Mouse (Mus musculus) hindbrain, embryonic 14.5 days (tissue): Measurements from ENCODE around the gene Mast1. TPM values are rescaled to one million over a fixed set of nuclear protein-coding genes. Genes with fewer than 3 reads are reported as not detected.

Experiments used
- ATAC-seq: fragments of 200-750 bp; cut with Nextera tagmentation; 2 replicates; pipeline ENCODE4 v1.8.0; 2017; ENCODE audit warnings: moderate number of reproducible peaks, mild to moderate bottlenecking, moderate TSS enrichment, moderate library complexity; ENCODE audit not compliant: low FRiP score
- DNase-seq: peaks from one replicate; pipeline ENCODE4 v3.0.0-alpha.2; 2015; ENCODE audit warnings: low spot score
- H3K27ac ChIP-seq: fragments of 300-500 bp; sonication (generic); 2 replicates; pipeline ENCODE4 v1.5.1; 2014; ENCODE audit warnings: mild to moderate bottlenecking, moderate library complexity
- H3K27me3 ChIP-seq: fragments of 300-500 bp; sonication (generic); 2 replicates; pipeline ENCODE4 v1.6.1; 2014; ENCODE audit warnings: mild to moderate bottlenecking, low read length, mixed read lengths; ENCODE audit not compliant: control insufficient read depth, insufficient read depth
- H3K36me3 ChIP-seq: fragments of 300-500 bp; sonication (generic); replicated peaks from 2 replicates; pipeline ENCODE4 v1.6.1; 2014; ENCODE audit not compliant: control insufficient read depth, insufficient read depth
- H3K4me1 ChIP-seq: fragments of 300-500 bp; sonication (generic); replicated peaks from 2 replicates; pipeline ENCODE4 v1.6.1; 2014; ENCODE audit warnings: antibody characterized with exemption, low read length, mixed read lengths; ENCODE audit not compliant: control insufficient read depth, insufficient read depth
- H3K4me2 ChIP-seq: fragments of 300-500 bp; sonication (generic); replicated peaks from 2 replicates; pipeline ENCODE4 v1.6.1; 2014; ENCODE audit warnings: mild to moderate bottlenecking, moderate library complexity
- H3K4me3 ChIP-seq: fragments of 300-500 bp; sonication (generic); replicated peaks from 2 replicates; pipeline ENCODE4 v1.5.1; 2014; ENCODE audit warnings: mild to moderate bottlenecking, low read length
- H3K9ac ChIP-seq: fragments of 300-500 bp; sonication (generic); 2 replicates; pipeline ENCODE4 v1.6.1; 2014
- H3K9me3 ChIP-seq: fragments of 300-500 bp; sonication (generic); 2 replicates; pipeline ENCODE4 v1.6.1; 2016; ENCODE audit warnings: low read length; ENCODE audit not compliant: control insufficient read depth
- WGBS: fragments of 180-500 bp; shearing (Covaris S2); extraction: QIAGEN DNeasy Blood & Tissue Kit; methylation state at CpG from one replicate; pipeline ENCODE4 v1.1.7; 2014; 5-methylcytosine and 5-hydroxymethylcytosine counted together
- polyA plus RNA-seq: library from polyadenylated mRNA; unstranded; fragments of >200 nt; fragmentation: Nextera tagmentation; extraction: Ambion mirVana; gene quantifications from 2 replicates; pipeline ENCODE4 v1.2.1, GENCODE M21; 2014

Mast1 gene
- 69.7 and 76.5 TPM in 2 replicates for polyA plus RNA-seq

DNA sequence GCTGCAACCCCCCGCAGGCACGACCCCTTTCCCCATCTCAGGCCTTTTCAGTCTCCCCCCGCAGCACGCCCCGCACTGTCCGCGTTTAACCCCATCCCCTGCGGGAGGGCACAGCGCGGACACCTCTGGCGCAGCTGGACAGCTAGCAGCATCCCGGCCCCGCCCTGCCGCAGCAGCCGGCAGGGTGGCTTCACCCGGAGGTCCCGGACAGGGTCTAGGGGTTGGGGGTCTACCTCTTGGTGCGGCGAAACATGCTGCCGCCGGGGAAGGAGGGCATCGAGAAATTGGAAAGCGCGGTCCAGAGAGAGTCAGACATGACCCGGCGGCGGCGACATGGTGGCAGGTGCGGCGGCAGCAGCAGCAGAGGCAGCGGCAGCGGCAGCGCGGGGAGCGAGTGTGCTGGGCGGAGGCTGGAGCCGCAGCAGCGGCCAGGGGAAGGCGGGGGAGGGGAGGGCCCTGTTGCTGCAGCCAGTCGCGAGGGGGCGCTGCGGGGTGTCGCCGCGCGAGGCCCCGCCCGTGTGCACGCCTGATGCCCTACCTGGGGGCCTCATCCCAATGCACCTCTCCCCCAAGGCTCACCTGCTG is at the start of gene Mast1:
Gene Mast1 (minus strand): TSS at position 398 of the 585 bp plus-strand sequence.
- Histone ChIP-seq H3K27me3 (peaks cover 13% of the 10 kb centered on the region), H3K36me3 (peaks cover 9% of the 10 kb centered on the region; the same call in 1 of the 2 replicates), H3K9ac (peak within 1 kb of the TSS; percentile 95), H3K4me3 (peak within 1 kb of the TSS; percentile 81), H3K9me3 (no peaks in the 10 kb centered on the region), H3K27ac (peak within 1 kb of the TSS; percentile 98), H3K4me2 (peak within 1 kb of the TSS; percentile 90), H3K4me1 (peaks cover 30% of the 10 kb centered on the region)
- under 1% methylated on average over 50 of the region's 50 CpGs for WGBS
- peak; percentile 84 for DNase-seq
- peak; percentile 76 for ATAC-seq

DNA sequence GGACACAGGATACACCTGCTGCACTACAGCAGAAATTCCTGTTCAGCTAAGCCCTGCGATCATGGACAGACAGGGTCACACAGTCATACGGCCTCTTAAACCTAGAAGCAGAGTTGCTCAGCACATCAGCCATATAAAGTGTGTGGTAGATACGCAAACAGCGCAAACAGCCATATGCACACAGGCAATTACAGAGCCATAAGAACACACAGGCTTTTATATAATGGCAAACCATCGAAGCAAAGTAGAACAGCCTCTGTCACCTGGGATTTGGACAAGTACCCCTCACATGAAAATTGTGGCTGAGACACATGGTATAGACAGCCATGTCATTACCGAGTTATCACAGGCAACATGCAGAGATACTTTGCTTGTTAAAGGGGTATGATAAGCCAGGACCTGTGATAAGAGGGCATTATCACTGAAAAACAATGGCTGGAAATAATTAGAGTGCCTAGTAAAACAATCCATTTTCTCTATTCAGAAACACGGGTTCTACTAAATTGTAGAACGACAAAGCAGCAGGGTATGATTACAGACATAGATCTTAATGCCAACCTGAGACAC is 49.3 kb upstream of the Mast1 start:
- Histone ChIP-seq H3K27me3 (peaks cover 25% of the 10 kb centered on the region), H3K9me3 (no peaks in the 10 kb centered on the region), H3K4me3 (peak overlapping the region; percentile 48), H3K4me2 (peak overlapping the region; percentile 89), H3K9ac (peak overlapping the region; percentile 58), H3K4me1 (peaks cover 24% of the 10 kb centered on the region), H3K27ac (peak overlapping the region; percentile 73), H3K36me3 (no peaks in the 10 kb centered on the region)
- ATAC-seq = no peak
- 35% methylated on average over 8 of the region's 8 CpGs for WGBS
- no peak for DNase-seq

DNA sequence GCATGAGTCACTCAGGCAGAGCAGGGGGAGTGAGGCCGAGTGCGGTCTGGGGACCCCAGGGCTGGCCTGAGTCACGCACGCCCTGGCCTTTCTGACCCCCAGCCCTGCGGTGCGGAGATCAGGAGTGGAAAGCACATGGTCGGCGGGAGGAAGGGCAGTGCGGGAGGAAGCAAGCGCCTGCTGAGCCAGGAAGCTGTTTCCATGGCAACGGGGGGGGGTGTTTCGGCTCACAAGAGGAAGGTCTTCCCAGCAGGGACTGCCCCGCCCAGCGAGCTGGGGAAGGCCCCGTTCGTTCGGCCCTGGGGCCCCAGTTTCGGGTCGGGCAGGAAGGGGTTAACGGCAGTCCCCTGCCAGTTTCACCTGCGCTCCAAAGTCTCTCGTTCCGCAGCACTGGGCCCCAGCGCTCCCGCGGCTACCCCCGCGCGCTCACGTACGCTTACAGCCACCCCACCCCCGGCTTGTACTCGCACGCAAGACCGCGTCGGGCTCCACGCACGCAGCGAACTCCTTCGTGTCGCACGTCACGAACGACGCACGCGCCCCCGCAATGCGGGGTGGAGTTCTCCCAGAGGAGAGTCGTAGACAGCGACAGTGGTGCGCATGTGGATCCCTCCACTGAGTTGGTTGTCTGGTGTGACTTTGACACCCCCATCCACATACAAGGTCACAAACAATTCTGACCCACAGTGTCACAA is 48.7 kb upstream of the Mast1 start:
- Histone ChIP-seq H3K36me3 (no peaks in the 10 kb centered on the region), H3K4me1 (peaks cover 26% of the 10 kb centered on the region), H3K27ac (peak overlapping the region; percentile 73), H3K27me3 (peaks cover 25% of the 10 kb centered on the region), H3K4me3 (peak overlapping the region; percentile 48), H3K9me3 (no peaks in the 10 kb centered on the region), H3K4me2 (peak overlapping the region; percentile 89), H3K9ac (peak overlapping the region; percentile 58)
- DNase-seq = peak; percentile 82
- peak; percentile 32 for ATAC-seq
- under 1% methylated on average over 50 of the region's 53 CpGs for WGBS

DNA sequence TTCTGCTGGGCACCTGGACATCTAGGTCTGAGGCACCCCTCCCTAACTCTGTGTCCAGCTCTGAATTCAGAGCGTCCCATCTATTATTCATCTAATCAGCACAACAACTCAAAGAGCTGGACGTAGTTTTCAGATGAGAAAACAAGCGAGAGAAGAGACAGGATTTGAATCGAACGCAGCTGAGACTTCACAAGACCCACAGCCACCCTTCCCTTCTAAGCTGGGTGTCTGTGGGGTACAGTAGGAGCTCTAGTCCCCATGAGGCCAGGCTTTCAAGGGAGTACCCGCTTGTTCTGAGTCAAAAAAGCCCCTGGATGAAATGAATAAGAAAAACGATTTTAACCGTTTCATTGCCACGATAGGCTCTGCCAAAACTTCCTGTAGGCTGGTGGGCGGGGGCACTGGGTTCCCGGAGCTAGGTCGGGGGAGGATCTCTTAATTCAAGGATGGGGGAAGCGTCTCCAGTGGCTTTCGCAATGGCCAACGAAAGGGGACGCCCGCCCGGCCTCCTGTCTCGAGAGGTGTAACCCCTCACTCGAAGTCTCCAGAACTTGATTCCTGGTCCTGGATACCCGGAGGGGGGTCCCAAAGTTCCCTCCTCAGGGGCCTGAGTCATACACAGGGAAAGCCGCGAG is 48.0 kb upstream of the Mast1 start:
- Histone ChIP-seq H3K4me1 (peaks cover 31% of the 10 kb centered on the region), H3K4me2 (peak overlapping the region; percentile 89), H3K9me3 (no peaks in the 10 kb centered on the region), H3K27me3 (peaks cover 25% of the 10 kb centered on the region), H3K27ac (peak overlapping the region; percentile 73), H3K36me3 (no peaks in the 10 kb centered on the region), H3K4me3 (peak overlapping the region; percentile 48), H3K9ac (peak overlapping the region; percentile 58)
- under 1% methylated on average over 23 of the region's 23 CpGs for WGBS
- ATAC-seq = no peak
- no peak for DNase-seq

DNA sequence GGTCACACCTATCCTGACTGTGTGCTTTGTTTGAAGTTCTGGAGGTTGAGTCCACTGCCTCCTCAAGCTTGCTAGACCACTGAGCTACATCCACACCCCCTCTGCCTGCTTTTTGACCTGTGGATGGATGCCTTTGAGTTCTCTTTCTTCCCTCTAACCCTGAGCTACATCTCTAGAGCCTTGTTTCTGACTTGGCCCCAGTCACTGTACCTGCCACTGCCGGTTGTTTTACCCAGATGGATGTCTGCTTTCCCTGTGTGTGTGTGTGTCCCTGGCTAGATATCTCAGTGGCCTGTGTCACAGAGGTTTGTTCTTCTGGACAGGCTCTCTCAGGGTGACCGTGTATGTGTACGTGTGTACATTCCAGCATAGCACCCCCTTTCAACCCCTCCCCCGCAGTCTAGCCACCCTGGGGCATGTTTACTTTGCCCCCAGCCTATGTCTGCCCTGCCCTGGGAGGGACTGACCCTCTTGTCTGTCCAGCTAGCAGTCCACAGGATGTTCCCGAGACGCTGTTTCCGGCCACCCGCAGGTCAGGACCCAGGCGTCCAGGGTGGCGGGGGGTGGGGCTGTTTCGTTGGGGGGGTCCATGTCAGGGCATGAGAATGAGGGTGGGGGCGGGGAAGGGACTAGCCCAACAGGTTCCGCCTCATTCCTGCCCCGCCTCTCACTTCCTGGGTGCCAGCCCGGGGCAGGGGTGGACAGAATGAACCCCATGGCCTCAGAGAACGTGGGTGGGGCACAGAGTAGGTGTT is 47.3 kb upstream of the Mast1 start:
- 15% methylated on average over 16 of the region's 16 CpGs for WGBS
- DNase-seq (no peak), ATAC-seq (no peak)
- Histone ChIP-seq H3K9ac (peak overlapping the region; percentile 58; the same call in 1 of the 2 replicates), H3K4me2 (peak overlapping the region; percentile 89), H3K4me1 (peaks cover 32% of the 10 kb centered on the region), H3K9me3 (no peaks in the 10 kb centered on the region), H3K27me3 (peaks cover 25% of the 10 kb centered on the region), H3K4me3 (peak overlapping the region; percentile 48; the same call in 1 of the 2 replicates), H3K27ac (peak overlapping the region; percentile 44), H3K36me3 (no peaks in the 10 kb centered on the region)

DNA sequence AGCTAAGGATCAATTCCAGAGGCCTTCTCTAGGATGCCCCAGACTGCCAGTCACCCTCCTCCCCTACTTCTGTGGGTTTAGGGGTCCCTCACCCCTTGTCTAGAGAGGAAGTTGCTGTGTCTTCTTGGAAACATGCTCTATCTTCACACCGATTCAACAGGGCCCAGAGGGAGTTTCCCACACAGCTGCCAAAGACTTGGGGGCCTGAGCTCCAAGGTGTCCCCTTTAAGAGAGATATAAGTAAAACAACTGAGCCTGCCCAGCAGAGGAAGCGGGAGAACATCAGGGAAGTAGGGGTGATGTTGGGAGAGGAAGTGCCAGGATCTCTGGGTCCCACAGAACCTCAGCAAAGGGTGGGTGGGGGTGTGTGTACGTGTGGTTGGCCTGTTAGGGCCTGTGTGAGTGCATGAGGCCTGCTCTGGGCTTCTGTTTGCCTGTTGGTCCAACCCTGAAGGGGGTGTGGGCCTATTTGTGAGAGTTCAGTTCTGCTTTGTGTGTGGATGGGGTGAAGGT is 45.4 kb upstream of the Mast1 start:
- Histone ChIP-seq H3K27ac (no peak overlapping the region), H3K9ac (no peak overlapping the region), H3K4me3 (no peak overlapping the region), H3K4me1 (peaks cover 41% of the 10 kb centered on the region), H3K27me3 (peaks cover 23% of the 10 kb centered on the region), H3K4me2 (no peak overlapping the region), H3K9me3 (no peaks in the 10 kb centered on the region), H3K36me3 (no peaks in the 10 kb centered on the region)
- ATAC-seq = no peak
- no peak for DNase-seq
- 69% methylated on average over 3 of the region's 3 CpGs for WGBS

DNA sequence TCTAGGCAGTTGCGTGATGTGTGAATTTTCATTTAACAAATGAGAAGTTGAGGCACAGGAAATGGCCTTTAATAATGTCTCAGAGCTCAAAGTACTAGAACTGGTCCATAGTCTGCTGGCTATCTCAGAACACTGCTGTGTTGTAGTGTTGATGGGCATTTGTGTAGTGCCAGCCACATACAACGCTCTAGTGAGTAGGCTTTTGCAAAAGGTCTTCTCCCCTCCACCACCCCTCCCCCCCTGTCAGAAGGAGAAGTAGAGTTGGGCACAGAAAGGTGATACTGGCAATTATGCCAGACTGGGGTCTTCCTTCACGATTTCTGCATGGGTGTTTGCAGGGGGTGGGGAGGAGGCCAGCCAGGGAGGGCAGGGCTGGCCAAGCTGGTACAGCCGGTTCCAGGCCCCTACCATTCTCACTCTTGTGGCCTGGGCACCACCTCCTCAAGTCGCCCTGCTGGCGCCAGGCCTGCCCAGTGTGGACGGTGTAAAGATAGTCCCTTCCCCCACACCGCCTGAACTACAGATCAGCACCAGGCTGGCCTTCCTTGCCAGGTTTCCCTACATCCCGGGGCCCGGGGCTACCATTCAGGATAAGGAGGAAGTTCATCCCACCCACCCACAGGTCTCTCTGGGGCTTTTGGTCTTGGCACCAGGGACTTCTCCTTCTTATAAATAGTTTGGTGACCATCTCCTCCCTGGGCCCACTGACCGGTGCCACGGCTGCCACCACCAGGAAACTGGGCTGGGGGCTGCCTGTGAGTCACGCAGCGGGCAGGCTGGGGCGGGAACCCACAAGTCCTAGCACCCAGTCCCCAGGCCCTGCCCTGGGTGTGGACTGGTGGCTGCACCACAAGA is 44.7 kb upstream of the Mast1 start:
- no peaks in the 10 kb centered on the region for H3K9me3 ChIP-seq
- 84% methylated on average over 15 of the region's 15 CpGs for WGBS
- no peak overlapping the region for H3K4me2 ChIP-seq
- no peak overlapping the region for H3K9ac ChIP-seq
- DNase-seq = no peak
- H3K27me3 ChIP-seq = peaks cover 17% of the 10 kb centered on the region
- no peak for ATAC-seq
- peak overlapping the region; percentile 15; the same call in 1 of the 2 replicates for H3K27ac ChIP-seq
- H3K4me3 ChIP-seq = no peak overlapping the region
- H3K4me1 ChIP-seq = peaks cover 46% of the 10 kb centered on the region
- H3K36me3 ChIP-seq = no peaks in the 10 kb centered on the region
